Mouse (Mus musculus): ENCODE results near the gene Rhcg.

Rhcg gene

GRCm38 (mm10) chr7:79602006-79602405, 15.5 kb downstream of the Rhcg start:
- no peak for DNase-seq (ENCODE audit: low spot score in 2 of 2)

DNA sequence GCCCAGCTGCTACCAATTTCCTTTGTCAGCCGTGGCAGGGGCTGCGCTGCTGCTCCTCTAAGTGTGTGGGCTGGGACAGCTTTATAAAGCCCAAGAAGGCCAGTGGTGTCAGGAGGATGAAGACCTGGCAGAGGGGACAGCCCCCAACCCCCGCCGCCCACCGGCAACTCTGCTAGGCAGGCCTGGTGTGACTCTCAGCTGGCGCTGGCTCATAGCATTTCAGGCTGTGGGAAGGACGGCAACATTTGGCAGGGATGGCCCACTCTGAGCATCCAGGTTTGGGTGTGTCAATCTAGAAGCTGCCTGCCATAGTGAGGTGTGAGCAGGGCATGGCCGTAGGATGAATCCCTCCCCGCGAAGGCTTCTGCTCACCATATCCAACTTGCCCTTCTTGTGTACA, 17.3 kb downstream of the Rhcg start:
- DNase-seq (ENCODE audit: low spot score in 2 of 2), result no peak

- peak; percentile 86 to 92 for DNase-seq (ENCODE audit: low spot score in 2 of 2)
Measured at GRCm38 (mm10) chr7:79594854-79595253, 22.6 kb downstream of the Rhcg start.

DNA sequence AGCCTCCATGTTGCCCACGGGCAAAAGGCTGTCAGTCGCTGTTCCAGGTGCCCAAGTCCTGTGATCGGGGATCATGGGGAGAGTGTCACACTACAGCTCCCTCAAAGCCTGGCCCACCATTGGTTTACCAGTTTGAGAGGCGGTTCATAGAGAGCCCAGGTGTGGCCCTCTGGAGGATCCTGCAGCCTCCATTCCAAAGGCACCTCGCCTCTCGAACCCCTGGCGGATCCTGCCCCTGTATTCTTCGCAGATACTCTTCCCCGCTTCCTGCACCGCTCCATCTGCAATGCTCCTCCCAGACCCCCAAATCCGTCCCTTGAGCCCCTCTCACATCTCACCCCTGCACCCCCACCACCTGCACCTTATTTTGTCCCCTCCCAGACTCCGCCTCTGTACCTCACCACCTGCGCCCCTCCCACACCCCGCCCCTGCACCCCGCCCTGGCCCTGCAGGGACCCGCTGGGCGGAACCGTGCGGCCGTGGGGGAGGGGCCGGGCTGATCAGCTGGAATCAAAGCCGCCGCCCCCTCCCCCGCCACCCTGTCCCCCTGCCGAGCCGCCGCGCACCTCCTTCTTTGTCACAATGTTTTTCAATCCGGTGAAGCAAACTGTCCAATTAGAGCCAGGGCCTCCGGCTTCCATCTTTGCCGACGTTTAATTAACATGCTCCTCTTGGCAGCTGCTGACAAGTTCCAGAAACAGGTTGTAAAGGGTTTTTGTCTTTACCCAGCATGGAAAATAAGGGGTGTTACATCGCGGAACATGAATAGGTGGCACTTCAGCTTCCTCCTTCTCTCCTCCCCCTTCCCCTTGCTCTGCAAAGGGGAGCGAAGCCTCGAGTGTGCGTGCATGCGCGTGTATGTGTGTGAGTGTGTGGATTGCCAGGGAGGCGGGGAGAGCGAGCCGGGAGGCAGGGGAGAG, 25.4 kb downstream of the Rhcg start:
- peak; percentile 94 for DNase-seq (ENCODE audit: low spot score in 2 of 2)

GRCm38 (mm10) chr7:79590560-79591110, 26.8 kb downstream of the Rhcg start:
- DNase-seq (ENCODE audit: low spot score in 2 of 2), result peak; percentile 47 to 57

DNA sequence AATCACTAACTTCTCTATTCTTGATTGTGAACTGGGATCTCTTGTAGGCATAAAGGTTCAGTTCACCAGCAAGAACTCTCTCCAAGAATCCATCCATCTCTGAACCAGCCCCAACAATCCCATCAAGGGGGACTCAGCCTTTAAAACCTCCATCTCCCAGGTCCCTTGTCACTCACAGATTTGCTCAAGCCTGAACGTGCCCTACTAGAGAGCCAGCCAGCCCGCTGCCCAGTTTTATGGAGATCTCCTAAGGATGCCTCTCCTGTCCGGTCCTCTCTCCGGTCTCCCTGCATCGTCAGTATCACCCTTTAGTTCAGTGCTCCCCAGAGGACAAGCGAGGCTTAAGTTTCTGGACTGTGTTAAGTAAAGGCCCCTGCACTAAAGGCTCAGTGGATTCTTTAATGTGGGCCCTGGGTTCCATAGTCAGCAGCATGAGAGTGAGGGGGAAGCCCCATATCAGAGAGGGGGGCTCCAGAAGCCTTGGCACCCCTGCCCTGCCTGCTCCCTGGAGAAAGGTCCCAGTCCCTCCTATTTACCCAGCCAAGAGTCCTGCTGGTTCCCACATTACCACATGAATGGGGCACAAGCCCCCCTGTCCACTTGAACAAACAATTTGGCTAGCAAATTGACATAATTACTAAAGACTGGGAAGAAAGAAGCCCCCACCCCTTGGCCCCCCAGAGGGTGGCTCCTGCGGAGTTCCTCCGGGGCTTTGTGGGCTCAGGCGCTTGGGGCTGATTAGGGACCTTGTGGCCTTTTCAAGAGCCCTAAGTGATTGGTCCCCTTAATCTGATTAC, 27.5 kb downstream of the Rhcg start:
- no peak for DNase-seq (ENCODE audit: low spot score in 2 of 2)

- DNase-seq (ENCODE audit: low spot score in 2 of 2), result no peak
Measured at GRCm38 (mm10) chr7:79588284-79588683, 29.2 kb downstream of the Rhcg start.

GRCm38 (mm10) chr7:79578851-79579241, 38.6 kb downstream of the Rhcg start:
- peak; percentile 71 to 75 for DNase-seq (ENCODE audit: low spot score in 2 of 2)

DNA sequence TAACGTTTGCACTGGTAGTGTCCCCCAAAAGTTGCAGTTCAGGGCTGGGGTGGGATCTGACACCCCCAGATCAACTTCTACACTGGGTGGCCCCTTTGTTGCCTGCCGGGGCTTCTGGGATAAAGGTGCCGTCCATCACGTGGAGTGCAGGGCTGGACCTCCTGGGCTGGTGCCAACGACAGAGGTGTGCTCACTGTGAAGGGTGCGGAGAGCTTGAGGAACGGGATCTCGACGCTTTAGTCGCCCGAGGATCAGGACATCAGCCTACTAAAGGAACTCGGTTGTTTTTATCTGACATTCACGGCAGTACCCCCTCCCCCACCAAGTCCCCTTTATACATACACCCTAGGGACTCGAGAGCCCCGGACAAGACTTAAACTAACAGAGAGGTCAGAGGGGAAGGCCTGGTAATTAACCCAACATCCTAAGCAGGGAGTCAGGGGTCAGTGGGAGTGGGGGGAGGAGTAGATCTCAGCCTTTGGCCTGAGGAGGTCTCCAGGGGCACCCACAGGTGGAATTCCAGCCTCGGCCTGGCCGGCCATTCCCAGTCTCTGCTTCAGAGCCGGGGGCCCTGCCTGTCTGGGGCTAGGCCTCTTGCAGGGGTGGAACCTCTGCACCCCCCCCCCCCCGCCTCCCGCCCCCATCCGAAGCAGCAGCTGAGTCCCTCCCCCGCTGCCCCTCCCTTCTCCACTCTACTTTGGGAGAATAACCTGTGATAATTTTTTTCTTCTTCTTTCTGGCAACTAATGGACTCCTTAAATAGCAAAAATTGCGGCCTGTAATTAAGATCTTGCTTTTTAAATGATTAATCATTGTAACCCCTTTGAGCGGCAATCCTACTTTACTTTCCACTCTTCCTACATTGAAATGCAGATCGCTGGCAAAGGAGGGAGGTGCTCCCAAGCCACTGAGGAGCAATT, 39.3 kb downstream of the Rhcg start:
- peak in 1 of 2 experiments; percentile 47 for DNase-seq (ENCODE audit: low spot score in 2 of 2)

- DNase-seq (ENCODE audit: low spot score in 2 of 2), result peak; percentile 81 to 87
Measured at GRCm38 (mm10) chr7:79577096-79577874, 40.2 kb downstream of the Rhcg start.

GRCm38 (mm10) chr7:79576659-79577058, 40.8 kb downstream of the Rhcg start:
- peak; percentile 72 to 79 for DNase-seq (ENCODE audit: low spot score in 2 of 2)

DNA sequence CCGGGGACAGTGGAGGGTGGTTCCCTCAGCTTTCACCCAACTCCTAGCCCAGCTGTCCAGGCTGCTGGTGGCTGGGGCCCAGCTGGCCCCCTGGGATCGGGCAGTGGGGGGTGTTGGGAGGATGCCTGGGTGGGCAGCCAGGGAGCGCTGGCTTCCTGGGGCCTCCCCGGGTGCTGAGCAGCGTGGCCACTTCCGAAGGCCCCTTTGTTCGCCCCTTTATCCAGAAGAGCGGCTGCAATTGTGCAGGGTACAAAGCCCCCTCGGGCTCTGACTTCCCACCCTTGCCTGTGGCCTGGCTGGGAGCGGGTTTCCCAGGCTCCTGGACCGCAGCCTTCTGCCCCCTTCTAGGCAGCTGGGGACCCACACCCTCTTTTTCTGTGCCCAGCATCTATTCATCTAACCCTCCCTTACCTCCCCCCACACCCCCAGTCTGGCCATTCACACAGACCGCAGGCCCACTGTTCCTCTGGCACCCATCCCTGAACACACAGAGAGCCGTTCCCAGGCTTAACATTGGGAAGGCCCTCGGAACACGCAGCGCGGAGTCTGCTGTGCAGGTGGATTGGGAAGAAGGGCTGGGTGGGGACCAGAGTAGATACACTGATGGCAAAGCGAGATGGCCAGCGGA, 45.2 kb downstream of the Rhcg start:
- DNase-seq (ENCODE audit: low spot score in 2 of 2), result peak; percentile 86 to 87

DNA sequence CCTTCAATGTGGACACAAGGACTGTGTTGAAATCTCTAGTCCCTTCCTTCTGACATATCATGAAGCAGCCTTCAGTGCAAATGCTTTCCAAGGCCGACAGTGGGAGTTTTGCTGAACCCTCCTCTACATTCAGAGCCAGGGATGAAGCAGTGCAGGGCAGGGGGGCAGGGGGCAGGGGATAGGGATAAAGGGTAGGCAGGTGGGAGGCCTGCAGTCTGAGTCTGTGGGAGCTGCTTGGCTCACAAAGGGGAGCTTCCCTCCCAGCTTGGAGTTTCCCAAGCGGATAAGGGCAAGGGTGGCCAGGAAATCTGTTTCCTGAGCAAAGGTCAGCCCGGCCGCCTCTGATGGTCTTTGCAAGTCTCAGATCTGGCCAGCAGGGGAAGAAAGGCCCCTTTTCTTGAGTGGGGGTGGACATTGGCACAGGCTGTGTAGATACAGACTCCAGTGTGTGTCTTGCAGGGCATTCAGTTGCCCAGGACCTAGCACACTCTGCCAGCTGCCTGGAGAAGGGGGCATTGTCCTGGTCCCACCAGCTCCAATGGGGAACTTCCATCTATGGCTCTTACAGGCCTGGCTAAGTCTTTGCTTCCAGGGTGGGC, 48.4 kb downstream of the Rhcg start:
- DNase-seq (ENCODE audit: low spot score in 2 of 2), result peak; percentile 85 to 90

DNA sequence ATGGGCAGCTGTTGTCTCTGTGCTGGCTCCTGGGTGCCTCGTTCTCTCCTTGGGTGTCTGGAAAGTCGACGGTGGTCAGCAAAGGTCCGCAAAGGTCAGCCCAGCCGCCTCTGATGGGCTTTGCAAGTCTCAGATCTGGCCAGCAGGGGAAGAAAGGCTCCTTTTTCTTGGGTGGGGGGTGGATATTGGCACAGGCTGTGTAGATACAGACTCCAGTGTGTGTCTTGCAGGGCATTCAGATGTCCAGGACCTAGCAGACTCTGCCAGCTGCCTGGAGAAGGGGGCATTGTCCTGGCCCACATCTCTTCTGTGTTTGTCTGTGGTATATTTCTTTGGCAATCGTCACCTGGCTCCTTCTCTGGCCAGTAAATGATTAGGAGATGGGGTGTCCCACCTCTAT, 49.2 kb downstream of the Rhcg start:
- DNase-seq (ENCODE audit: low spot score in 2 of 2), result peak; percentile 61 to 76

- DNase-seq (ENCODE audit: low spot score in 2 of 2), result no peak
Measured at GRCm38 (mm10) chr7:79563675-79564074, 53.8 kb downstream of the Rhcg start.

GRCm38 (mm10) chr7:79562385-79562784, 55.1 kb downstream of the Rhcg start:
- no peak for DNase-seq (ENCODE audit: low spot score in 2 of 2)

DNA sequence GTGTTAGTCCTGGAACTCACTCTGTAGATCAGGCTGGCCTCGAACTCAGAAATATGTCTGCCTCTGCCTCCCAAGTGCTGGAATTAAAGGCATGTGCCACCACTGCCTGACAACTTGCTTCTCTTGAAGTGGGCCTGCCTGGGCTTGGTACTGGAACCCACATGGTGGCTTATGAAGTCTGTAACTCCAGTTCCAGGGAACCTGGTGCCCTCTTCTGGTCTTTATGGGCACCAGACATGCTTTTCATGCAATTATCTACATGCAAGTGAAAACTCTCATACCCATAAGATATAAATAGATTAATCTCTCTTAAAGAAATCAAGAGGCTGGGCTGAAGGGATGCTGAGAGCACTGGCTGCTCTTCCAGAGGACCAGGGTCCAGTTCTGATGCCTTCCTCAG, 58.8 kb downstream of the Rhcg start:
- no peak for DNase-seq (ENCODE audit: low spot score in 2 of 2)

DNA sequence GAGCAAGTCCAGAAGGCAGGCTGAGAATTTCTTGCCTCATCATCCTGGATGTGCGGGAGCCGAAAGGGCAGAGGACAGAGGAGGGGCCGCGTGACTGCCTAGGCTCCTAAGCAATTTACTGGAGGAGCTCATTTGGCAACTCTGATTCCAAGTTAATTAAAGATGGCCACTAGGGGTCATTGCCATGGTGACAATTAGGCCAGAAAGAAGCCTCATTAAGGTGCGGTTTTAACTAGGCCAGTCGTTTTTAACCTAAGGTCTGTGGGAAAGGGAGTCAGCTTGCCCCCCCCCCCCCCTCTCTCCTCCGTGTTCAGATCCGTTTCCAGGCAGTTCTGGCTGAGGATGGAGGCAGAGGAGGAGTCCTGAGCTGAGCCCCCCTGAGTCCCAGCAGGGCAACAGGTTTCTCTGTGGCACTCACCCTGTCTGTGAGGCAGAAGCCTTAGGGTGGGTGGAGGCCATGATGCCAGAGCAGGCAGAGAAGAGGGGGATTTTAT, 59.7 kb downstream of the Rhcg start:
- DNase-seq (ENCODE audit: low spot score in 2 of 2), result no peak

- DNase-seq (ENCODE audit: low spot score in 2 of 2), result no peak
Measured at GRCm38 (mm10) chr7:79555368-79556034, 62.0 kb downstream of the Rhcg start.
